Mouse (Mus musculus): ENCODE measurements around the gene Hpf1. TPM values are rescaled to one million over a fixed set of nuclear protein-coding genes. Genes with fewer than 3 reads are reported as not detected.
A peak's percentile ranks its signal among the peaks of the same experiment; 100 is the strongest.

Gene Hpf1
- polyA plus RNA-seq, 1 experiment from 2014 or later, result 42.4 TPM

DNA sequence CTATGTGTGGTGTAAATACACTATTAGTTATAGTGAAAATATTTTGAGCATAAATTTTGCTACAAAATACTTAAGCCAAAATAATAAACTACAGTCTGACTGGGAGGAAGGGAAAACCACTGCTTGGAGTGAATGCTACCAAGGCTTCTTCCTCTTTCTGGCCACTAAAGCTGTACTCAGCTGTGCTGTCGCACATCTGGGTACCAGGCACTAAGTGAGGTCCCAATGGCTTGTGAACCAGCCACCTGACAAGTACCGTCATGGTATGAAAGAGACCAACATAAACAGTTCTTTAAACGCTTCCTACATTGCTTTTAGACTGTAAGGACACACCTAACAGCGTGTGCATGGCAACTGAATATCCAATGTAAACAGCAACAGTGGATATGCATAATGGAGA, 30.0 kb downstream of the Hpf1 start:
- TF ChIP-seq CTCF (IDR thresholded peaks at IDR 0.05; ENCODE audit: low read depth), result no peak
- H3K9ac ChIP-seq (ENCODE audit: low read depth, low read length), result no peak overlapping the region
- H3K27ac ChIP-seq (ENCODE audit: low read depth, low read length), result no peak overlapping the region
- no peak overlapping the region for H3K4me2 ChIP-seq (replicated peaks; ENCODE audit: low read depth)
- H3K36me3 ChIP-seq (ENCODE audit: control insufficient read depth, insufficient read depth), result no peaks in the 10 kb centered on the region
- no peaks in the 10 kb centered on the region for H3K4me1 ChIP-seq (replicated peaks; ENCODE audit: control insufficient read depth, insufficient read depth, low read length)
- no peak overlapping the region for H3K4me3 ChIP-seq (ENCODE audit: low read depth, low read length)
- 75% methylated on average over 4 of the region's 4 CpGs for WGBS
- no peaks in the 10 kb centered on the region for H3K27me3 ChIP-seq (replicated peaks; ENCODE audit: control insufficient read depth, insufficient read depth, low read length)
- no peak for ATAC-seq
- H3K9me3 ChIP-seq (ENCODE audit: control insufficient read depth), result no peaks in the 10 kb centered on the region

- no peak overlapping the region for H3K27ac ChIP-seq (ENCODE audit: low read depth, low read length)
- H3K36me3 ChIP-seq (ENCODE audit: control insufficient read depth, insufficient read depth), result peaks cover 21% of the 10 kb centered on the region
- TF ChIP-seq CTCF (IDR thresholded peaks at IDR 0.05; ENCODE audit: low read depth), result peak; percentile 40
- H3K4me1 ChIP-seq (replicated peaks; ENCODE audit: control insufficient read depth, insufficient read depth, low read length), result no peaks in the 10 kb centered on the region
- no peaks in the 10 kb centered on the region for H3K9me3 ChIP-seq (ENCODE audit: control insufficient read depth)
- no peak overlapping the region for H3K4me3 ChIP-seq (ENCODE audit: low read depth, low read length)
- H3K27me3 ChIP-seq (replicated peaks; ENCODE audit: control insufficient read depth, insufficient read depth, low read length), result no peaks in the 10 kb centered on the region
- ATAC-seq, result no peak
- H3K9ac ChIP-seq (ENCODE audit: low read depth, low read length), result no peak overlapping the region
- H3K4me2 ChIP-seq (replicated peaks; ENCODE audit: low read depth), result no peak overlapping the region
Measured at GRCm38 (mm10) chr8:60933617-60934016, 43.4 kb downstream of the Hpf1 start.

DNA sequence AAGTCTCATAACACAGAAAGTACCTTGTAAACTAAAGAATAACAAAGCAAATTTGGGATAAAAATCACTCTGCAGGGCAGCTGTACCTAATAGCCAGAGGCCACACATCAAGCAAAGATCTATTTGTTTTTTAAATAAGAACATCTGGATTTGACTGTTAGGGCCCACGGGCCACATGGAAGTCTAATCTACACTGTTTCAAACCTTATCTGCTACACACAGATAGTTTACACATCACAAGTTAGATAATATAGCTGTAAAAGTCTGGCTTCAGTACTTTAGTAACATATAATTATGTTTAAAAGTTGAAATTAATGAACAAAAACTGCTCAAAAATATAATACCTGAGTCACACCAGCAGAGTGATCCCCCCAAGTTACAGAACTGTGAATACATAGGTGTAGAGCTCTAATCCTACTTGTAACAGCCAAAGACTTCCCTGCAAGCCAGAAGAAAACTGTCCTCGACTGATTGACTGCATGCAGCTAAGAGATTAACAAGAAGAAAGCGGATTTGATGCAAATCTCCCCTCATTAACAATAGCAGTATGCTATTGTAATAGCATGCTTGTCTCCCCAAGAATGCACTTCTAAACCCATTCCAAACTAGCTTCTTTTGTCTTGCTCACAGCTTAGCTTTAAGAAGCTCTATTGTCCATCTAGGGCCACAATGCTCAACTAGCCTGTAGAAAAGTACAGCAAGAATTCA, 48.7 kb downstream of the Hpf1 start:
- no peaks in the 10 kb centered on the region for H3K9me3 ChIP-seq (ENCODE audit: control insufficient read depth)
- TF ChIP-seq CTCF (IDR thresholded peaks at IDR 0.05; ENCODE audit: low read depth), result no peak
- H3K27me3 ChIP-seq (replicated peaks; ENCODE audit: control insufficient read depth, insufficient read depth, low read length), result no peaks in the 10 kb centered on the region
- H3K27ac ChIP-seq (ENCODE audit: low read depth, low read length), result no peak overlapping the region
- H3K4me1 ChIP-seq (replicated peaks; ENCODE audit: control insufficient read depth, insufficient read depth, low read length), result no peaks in the 10 kb centered on the region
- no peak overlapping the region for H3K4me3 ChIP-seq (ENCODE audit: low read depth, low read length)
- no peak overlapping the region for H3K9ac ChIP-seq (ENCODE audit: low read depth, low read length)
- WGBS, result 40% methylated on average over 3 of the region's 3 CpGs
- no peak overlapping the region for H3K4me2 ChIP-seq (replicated peaks; ENCODE audit: low read depth)
- no peak for ATAC-seq
- peaks cover 10% of the 10 kb centered on the region for H3K36me3 ChIP-seq (ENCODE audit: control insufficient read depth, insufficient read depth)

DNA sequence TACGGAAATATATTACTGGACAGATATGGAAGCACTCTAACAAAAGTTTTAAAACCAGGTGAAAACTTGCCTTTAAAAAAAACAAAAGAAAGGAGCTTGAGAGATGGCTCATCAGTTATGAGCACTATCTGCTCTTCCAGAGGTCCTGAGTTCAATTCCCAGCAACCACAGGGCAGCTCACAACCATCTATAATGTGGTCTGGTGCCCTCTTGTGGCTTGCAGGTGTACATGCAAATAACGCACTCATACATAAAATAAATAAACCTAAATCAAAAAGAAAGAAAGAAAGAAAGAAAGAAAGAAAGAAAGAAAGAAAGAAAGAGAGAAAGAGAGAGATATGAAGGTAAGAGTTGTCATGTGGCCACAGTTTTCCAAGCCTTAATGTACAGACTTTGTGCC, 52.6 kb downstream of the Hpf1 start:
- no peak overlapping the region for H3K27ac ChIP-seq (ENCODE audit: low read depth, low read length)
- no peaks in the 10 kb centered on the region for H3K27me3 ChIP-seq (replicated peaks; ENCODE audit: control insufficient read depth, insufficient read depth, low read length)
- H3K4me2 ChIP-seq (replicated peaks; ENCODE audit: low read depth), result no peak overlapping the region
- H3K36me3 ChIP-seq (ENCODE audit: control insufficient read depth, insufficient read depth), result no peaks in the 10 kb centered on the region
- 97% methylated on average over 2 of the region's 2 CpGs for WGBS
- TF ChIP-seq CTCF (IDR thresholded peaks at IDR 0.05; ENCODE audit: low read depth), result peak; percentile 53
- no peaks in the 10 kb centered on the region for H3K9me3 ChIP-seq (ENCODE audit: control insufficient read depth)
- H3K9ac ChIP-seq (ENCODE audit: low read depth, low read length), result no peak overlapping the region
- no peaks in the 10 kb centered on the region for H3K4me1 ChIP-seq (replicated peaks; ENCODE audit: control insufficient read depth, insufficient read depth, low read length)
- no peak for ATAC-seq
- no peak overlapping the region for H3K4me3 ChIP-seq (ENCODE audit: low read depth, low read length)

DNA sequence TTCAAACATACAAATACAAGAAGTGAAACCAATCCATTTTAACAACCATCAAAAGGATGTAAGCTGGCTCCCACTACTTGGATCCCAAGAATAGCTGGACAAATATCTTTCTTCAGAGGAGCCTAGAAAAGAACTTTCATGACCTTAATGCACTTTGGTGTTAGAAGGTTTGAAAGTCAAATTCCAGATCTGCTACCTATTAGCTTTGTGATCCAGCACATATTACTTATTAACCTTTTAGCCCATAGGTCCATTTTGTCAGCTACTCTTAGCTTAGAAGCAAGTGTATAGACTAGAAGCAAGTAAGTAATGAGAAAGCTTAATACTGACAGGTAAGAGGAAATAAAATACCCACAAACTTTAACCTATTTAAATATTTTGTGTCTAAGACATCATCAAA, 57.3 kb downstream of the Hpf1 start:
- no peak overlapping the region for H3K4me3 ChIP-seq (ENCODE audit: low read depth, low read length)
- 0 out of 2 replicates have a peak, but pooled peaks cover 4% of the 10 kb centered on the region for H3K4me1 ChIP-seq (replicated peaks; ENCODE audit: control insufficient read depth, insufficient read depth, low read length)
- no peaks in the 10 kb centered on the region for H3K36me3 ChIP-seq (ENCODE audit: control insufficient read depth, insufficient read depth)
- no peaks in the 10 kb centered on the region for H3K27me3 ChIP-seq (replicated peaks; ENCODE audit: control insufficient read depth, insufficient read depth, low read length)
- H3K27ac ChIP-seq (ENCODE audit: low read depth, low read length), result no peak overlapping the region
- TF ChIP-seq CTCF (IDR thresholded peaks at IDR 0.05; ENCODE audit: low read depth), result no peak
- ATAC-seq, result no peak
- no peaks in the 10 kb centered on the region for H3K9me3 ChIP-seq (ENCODE audit: control insufficient read depth)
- H3K4me2 ChIP-seq (replicated peaks; ENCODE audit: low read depth), result no peak overlapping the region
- no peak overlapping the region for H3K9ac ChIP-seq (ENCODE audit: low read depth, low read length)

DNA sequence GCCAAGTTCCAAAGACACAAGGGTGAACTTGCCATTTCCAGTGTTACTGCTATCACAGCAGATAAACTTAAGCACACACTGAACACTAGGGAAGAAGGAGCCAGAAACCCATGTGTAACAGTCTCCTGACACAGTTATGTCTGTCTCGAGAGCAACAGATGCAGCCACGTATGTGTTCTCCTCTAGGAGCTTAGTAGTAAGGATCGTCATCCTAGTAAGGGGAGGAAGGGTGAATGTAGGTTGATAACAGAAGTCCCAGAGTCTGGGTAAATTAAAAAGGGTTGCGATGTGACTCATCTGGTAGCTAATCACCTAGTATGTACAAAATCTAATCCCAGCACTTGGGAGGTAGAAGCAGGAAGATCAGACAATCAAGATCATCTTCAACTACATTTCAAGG, 59.6 kb downstream of the Hpf1 start:
- no peaks in the 10 kb centered on the region for H3K27me3 ChIP-seq (replicated peaks; ENCODE audit: control insufficient read depth, insufficient read depth, low read length)

More for the DNA sequence above, 59.6 kb downstream of the Hpf1 start:
- WGBS, result 48% methylated on average over 4 of the region's 4 CpGs
- no peak for TF ChIP-seq CTCF (IDR thresholded peaks at IDR 0.05; ENCODE audit: low read depth)
- 0 out of 2 replicates have a peak, but pooled peaks cover 4% of the 10 kb centered on the region for H3K4me1 ChIP-seq (replicated peaks; ENCODE audit: control insufficient read depth, insufficient read depth, low read length)
- no peak overlapping the region; the same call in 1 of the 2 replicates for H3K4me2 ChIP-seq (replicated peaks; ENCODE audit: low read depth)
- 0 out of 2 replicates have a peak, but pooled peaks have one; percentile 29 for ATAC-seq
- no peak overlapping the region for H3K27ac ChIP-seq (ENCODE audit: low read depth, low read length)
- H3K9ac ChIP-seq (ENCODE audit: low read depth, low read length), result no peak overlapping the region
- H3K9me3 ChIP-seq (ENCODE audit: control insufficient read depth), result no peaks in the 10 kb centered on the region
- no peaks in the 10 kb centered on the region for H3K36me3 ChIP-seq (ENCODE audit: control insufficient read depth, insufficient read depth)
- no peak overlapping the region for H3K4me3 ChIP-seq (ENCODE audit: low read depth, low read length)

Measured in intestine, postnatal 0 days (tissue).